Mouse (Mus musculus) embryonic fibroblast, embryonic 13.5 days (primary cell): Measurements from ENCODE around the gene Cbx1.

ENCODE experiments used
- CTCF ChIP-seq: IDR thresholded peaks from 2 replicates; pipeline ENCODE4 v1.5.1; 2011; ENCODE audit warnings: mild to moderate bottlenecking, control low read depth, low read length, moderate library complexity, borderline replicate concordance; ENCODE audit not compliant: insufficient read depth
- POLR2A ChIP-seq: IDR thresholded peaks from 2 replicates; pipeline ENCODE4 v1.6.1; 2011; ENCODE audit warnings: low read depth, mild to moderate bottlenecking, control low read depth, low read length, moderate library complexity

DNA sequence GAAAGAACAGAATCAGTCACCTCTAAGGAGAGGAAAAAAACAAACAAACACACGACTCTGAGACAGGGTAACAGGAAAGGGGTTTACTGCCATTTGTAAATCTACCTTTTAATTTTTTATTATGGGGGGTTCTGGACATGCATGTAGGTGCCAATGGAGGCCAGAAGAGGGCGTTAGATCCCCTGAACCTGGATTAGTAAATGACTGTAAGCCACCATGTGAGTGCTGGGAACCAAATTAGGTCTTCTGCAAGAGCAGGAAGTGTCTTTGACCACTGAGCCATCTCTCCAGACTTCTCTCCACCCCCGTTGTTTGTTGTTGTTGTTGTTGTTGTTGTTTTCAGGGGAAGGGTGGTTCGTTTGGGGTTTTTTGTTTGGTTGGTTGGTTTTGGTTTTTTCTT, 31.5 kb upstream of the Cbx1 start:
- TF ChIP-seq CTCF (no peak), POLR2A (no peak)
